Mouse (Mus musculus): ENCODE measurements at regions not wholly inside any gene's neighbourhood (a gene's known extent, or its start where the extent isn't known, plus 50 kb on each side); places are given as distances from the start of the nearest gene placed in this dataset.
A peak's percentile ranks its signal among the peaks of the same experiment; 100 is the strongest.
"Not testable (repeated sequence)": the region's sequence is repeated elsewhere in the genome, so short reads cannot be mapped to it uniquely, and the experiment has no call there.

GRCm38 (mm10) chr4:110038696-110039095, 60.8 kb downstream of the Dmrta2 start:
- DNase-seq (ENCODE audit: extremely low spot score, low read depth, low spot score) = no peak

GRCm38 (mm10) chr4:110044851-110045618, 67.2 kb downstream of the Dmrta2 start:
- DNase-seq (ENCODE audit: extremely low spot score, low read depth, low spot score) = no peak

- DNase-seq (ENCODE audit: extremely low spot score, low read depth, low spot score) = no peak
Measured at GRCm38 (mm10) chr4:110045651-110046269, 67.9 kb downstream of the Dmrta2 start.

GRCm38 (mm10) chr4:110046270-110046651, 68.4 kb downstream of the Dmrta2 start:
- no peak for DNase-seq (ENCODE audit: extremely low spot score, low read depth, low spot score)

GRCm38 (mm10) chr4:110050393-110051280, 72.8 kb downstream of the Dmrta2 start:
- DNase-seq (ENCODE audit: extremely low spot score, low read depth, low spot score) = peak; percentile 49

- DNase-seq (ENCODE audit: extremely low spot score, low read depth, low spot score) = no peak
Measured at GRCm38 (mm10) chr4:110051281-110051665, 73.4 kb downstream of the Dmrta2 start.

- DNase-seq (ENCODE audit: extremely low spot score, low read depth, low spot score) = no peak
Measured at GRCm38 (mm10) chr4:110051872-110052271, 74.0 kb downstream of the Dmrta2 start.

GRCm38 (mm10) chr4:110052998-110053397, 75.1 kb downstream of the Dmrta2 start:
- no peak for DNase-seq (ENCODE audit: extremely low spot score, low read depth, low spot score)

- no peak for DNase-seq (ENCODE audit: extremely low spot score, low read depth, low spot score)
Measured at GRCm38 (mm10) chr4:110073836-110074235, 96.0 kb downstream of the Dmrta2 start.

GRCm38 (mm10) chr4:110083371-110083770, 105.5 kb downstream of the Dmrta2 start:
- DNase-seq (ENCODE audit: extremely low spot score, low read depth, low spot score) = no peak

- DNase-seq (ENCODE audit: extremely low spot score, low read depth, low spot score) = peak; percentile 90
Measured at GRCm38 (mm10) chr4:110087570-110088247, 109.9 kb downstream of the Dmrta2 start.

- no peak for DNase-seq (ENCODE audit: extremely low spot score, low read depth, low spot score)
Measured at GRCm38 (mm10) chr4:110093040-110093820, 115.4 kb downstream of the Dmrta2 start.

GRCm38 (mm10) chr4:110094541-110094940, 116.7 kb downstream of the Dmrta2 start:
- DNase-seq (ENCODE audit: extremely low spot score, low read depth, low spot score) = no peak

- no peak for DNase-seq (ENCODE audit: extremely low spot score, low read depth, low spot score)
Measured at GRCm38 (mm10) chr4:110095760-110096593, 118.1 kb downstream of the Dmrta2 start.

GRCm38 (mm10) chr4:110104119-110104518, 126.3 kb downstream of the Dmrta2 start:
- DNase-seq (ENCODE audit: extremely low spot score, low read depth, low spot score) = not testable (repeated sequence)

- DNase-seq (ENCODE audit: extremely low spot score, low read depth, low spot score) = no peak
Measured at GRCm38 (mm10) chr4:110106620-110107243, 128.9 kb downstream of the Dmrta2 start.

GRCm38 (mm10) chr4:110119438-110119837, 141.6 kb downstream of the Dmrta2 start:
- peak; percentile 80 for DNase-seq (ENCODE audit: extremely low spot score, low read depth, low spot score)

GRCm38 (mm10) chr4:110119874-110120273, 142.0 kb downstream of the Dmrta2 start:
- DNase-seq (ENCODE audit: extremely low spot score, low read depth, low spot score) = no peak

GRCm38 (mm10) chr4:110120761-110121160, 142.9 kb downstream of the Dmrta2 start:
- DNase-seq (ENCODE audit: extremely low spot score, low read depth, low spot score) = no peak

Measured in hindlimb bud, embryonic 11.5 days (tissue).